Mouse (Mus musculus): ENCODE data around the gene Lyrm9. TPM values are rescaled to one million over a fixed set of nuclear protein-coding genes. Genes with fewer than 3 reads are reported as not detected.

The Lyrm9 gene
- 14.5 and 14.6 TPM in 2 replicates for polyA plus RNA-seq (2015; fragmentation: Nextera tagmentation; extraction: Ambion mirVana)

GRCm38 (mm10) chr11:78826442-78827013 lies at the start of gene Lyrm9:
TSS of gene Lyrm9 (plus strand) at chr11:78826584.
- Histone ChIP-seq H3K4me2 (replicated peaks) (peak within 1 kb of the TSS; percentile 88), H3K9ac (peak within 1 kb of the TSS; percentile 77), H3K4me3 (peak within 1 kb of the TSS; percentile 68), H3K27me3 (0 out of 2 replicates have a peak, but pooled peaks cover 1% of the 10 kb centered on the region), H3K27ac (peak within 1 kb of the TSS; percentile 33; the same call in 1 of the 2 replicates), H3K9me3 (no peaks in the 10 kb centered on the region), H3K36me3 (no peaks in the 10 kb centered on the region), H3K4me1 (peaks cover 25% of the 10 kb centered on the region)
- ATAC-seq (ENCODE audit: low FRiP score, low read depth), result peak; percentile 89
- WGBS, result under 1% methylated on average over 47 of the region's 51 CpGs

GRCm38 (mm10) chr11:78777851-78778680 lies 48.3 kb upstream of the Lyrm9 start:
- WGBS, result 59% methylated on average over 10 of the region's 10 CpGs
- no peaks in the 10 kb centered on the region for H3K4me1 ChIP-seq
- ATAC-seq (ENCODE audit: low FRiP score, low read depth), result no peak
- H3K4me2 ChIP-seq (replicated peaks), result no peak overlapping the region
- H3K9ac ChIP-seq, result 0 out of 2 replicates have a peak overlapping the region, but pooled peaks have one; percentile 31
- H3K4me3 ChIP-seq, result no peak overlapping the region
- H3K27ac ChIP-seq, result no peak overlapping the region
- H3K9me3 ChIP-seq, result no peaks in the 10 kb centered on the region
- no peaks in the 10 kb centered on the region for H3K27me3 ChIP-seq
- no peaks in the 10 kb centered on the region for H3K36me3 ChIP-seq

GRCm38 (mm10) chr11:78780002-78780401 lies 46.4 kb upstream of the Lyrm9 start:
- Histone ChIP-seq H3K27me3 (no peaks in the 10 kb centered on the region), H3K4me3 (no peak overlapping the region), H3K9me3 (no peaks in the 10 kb centered on the region), H3K4me1 (no peaks in the 10 kb centered on the region), H3K36me3 (no peaks in the 10 kb centered on the region), H3K27ac (no peak overlapping the region), H3K9ac (no peak overlapping the region), H3K4me2 (replicated peaks) (no peak overlapping the region)
- ATAC-seq (ENCODE audit: low FRiP score, low read depth), result no peak
- 98% methylated on average over 3 of the region's 3 CpGs for WGBS

GRCm38 (mm10) chr11:78780571-78780970 lies 45.8 kb upstream of the Lyrm9 start:
- no peak for ATAC-seq (ENCODE audit: low FRiP score, low read depth)
- Histone ChIP-seq H3K27ac (no peak overlapping the region), H3K9ac (no peak overlapping the region), H3K4me1 (no peaks in the 10 kb centered on the region), H3K27me3 (no peaks in the 10 kb centered on the region), H3K4me3 (no peak overlapping the region), H3K36me3 (no peaks in the 10 kb centered on the region), H3K4me2 (replicated peaks) (no peak overlapping the region), H3K9me3 (no peaks in the 10 kb centered on the region)
- 74% methylated on average over 3 of the region's 3 CpGs for WGBS

- Histone ChIP-seq H3K4me1 (no peaks in the 10 kb centered on the region; the same call in 1 of the 2 replicates), H3K27me3 (no peaks in the 10 kb centered on the region), H3K27ac (no peak overlapping the region), H3K9ac (no peak overlapping the region), H3K9me3 (no peaks in the 10 kb centered on the region), H3K36me3 (no peaks in the 10 kb centered on the region), H3K4me3 (no peak overlapping the region), H3K4me2 (replicated peaks) (no peak overlapping the region)
- ATAC-seq (ENCODE audit: low FRiP score, low read depth), result no peak
- 75% methylated on average over 5 of the region's 5 CpGs for WGBS
Observed at GRCm38 (mm10) chr11:78782326-78782725, 44.1 kb upstream of the Lyrm9 start.

GRCm38 (mm10) chr11:78782791-78783347 lies 43.5 kb upstream of the Lyrm9 start:
- no peak for ATAC-seq (ENCODE audit: low FRiP score, low read depth)
- Histone ChIP-seq H3K4me1 (no peaks in the 10 kb centered on the region; the same call in 1 of the 2 replicates), H3K9ac (no peak overlapping the region), H3K4me3 (no peak overlapping the region), H3K27ac (no peak overlapping the region), H3K36me3 (no peaks in the 10 kb centered on the region), H3K27me3 (no peaks in the 10 kb centered on the region), H3K4me2 (replicated peaks) (no peak overlapping the region), H3K9me3 (no peaks in the 10 kb centered on the region)
- 64% methylated on average over 9 of the region's 9 CpGs for WGBS

- H3K27ac ChIP-seq, result no peak overlapping the region
- ATAC-seq (ENCODE audit: low FRiP score, low read depth), result no peak
Observed at GRCm38 (mm10) chr11:78786013-78786431, 40.4 kb upstream of the Lyrm9 start.

GRCm38 (mm10) chr11:78789370-78790060 lies 36.9 kb upstream of the Lyrm9 start:
- no peak overlapping the region for H3K9ac ChIP-seq
- 83% methylated on average over 11 of the region's 11 CpGs for WGBS

More at GRCm38 (mm10) chr11:78786013-78786431, 40.4 kb upstream of the Lyrm9 start:
- no peak overlapping the region for H3K4me3 ChIP-seq
- H3K36me3 ChIP-seq, result no peaks in the 10 kb centered on the region
- peaks cover 2% of the 10 kb centered on the region; the same call in 1 of the 2 replicates for H3K4me1 ChIP-seq
- H3K9ac ChIP-seq, result no peak overlapping the region
- WGBS, result 43% methylated on average over 7 of the region's 7 CpGs
- H3K4me2 ChIP-seq (replicated peaks), result no peak overlapping the region
- no peaks in the 10 kb centered on the region for H3K9me3 ChIP-seq
- H3K27me3 ChIP-seq, result no peaks in the 10 kb centered on the region

GRCm38 (mm10) chr11:78791582-78791981 lies 34.8 kb upstream of the Lyrm9 start:
- ATAC-seq (ENCODE audit: low FRiP score, low read depth), result no peak
- Histone ChIP-seq H3K4me2 (replicated peaks) (peak overlapping the region; percentile 3; the same call in 1 of the 2 replicates), H3K4me1 (peaks cover 24% of the 10 kb centered on the region), H3K36me3 (no peaks in the 10 kb centered on the region), H3K4me3 (no peak overlapping the region), H3K27me3 (no peaks in the 10 kb centered on the region), H3K9me3 (no peaks in the 10 kb centered on the region), H3K27ac (peak overlapping the region; percentile 48; the same call in 1 of the 2 replicates), H3K9ac (no peak overlapping the region)
- WGBS, result 20% methylated on average over 4 of the region's 4 CpGs

More at GRCm38 (mm10) chr11:78789370-78790060, 36.9 kb upstream of the Lyrm9 start:
- no peak overlapping the region for H3K27ac ChIP-seq
- no peak overlapping the region for H3K4me2 ChIP-seq (replicated peaks)
- H3K27me3 ChIP-seq, result no peaks in the 10 kb centered on the region
- no peaks in the 10 kb centered on the region for H3K9me3 ChIP-seq
- H3K4me3 ChIP-seq, result no peak overlapping the region
- no peaks in the 10 kb centered on the region for H3K36me3 ChIP-seq
- no peak for ATAC-seq (ENCODE audit: low FRiP score, low read depth)
- peaks cover 24% of the 10 kb centered on the region for H3K4me1 ChIP-seq

GRCm38 (mm10) chr11:78792055-78792454 lies 34.3 kb upstream of the Lyrm9 start:
- Histone ChIP-seq H3K4me2 (replicated peaks) (peak overlapping the region; percentile 34; the same call in 1 of the 2 replicates), H3K9ac (no peak overlapping the region), H3K27me3 (no peaks in the 10 kb centered on the region), H3K36me3 (no peaks in the 10 kb centered on the region), H3K4me1 (peaks cover 24% of the 10 kb centered on the region), H3K9me3 (no peaks in the 10 kb centered on the region), H3K4me3 (no peak overlapping the region), H3K27ac (peak overlapping the region; percentile 48; the same call in 1 of the 2 replicates)
- ATAC-seq (ENCODE audit: low FRiP score, low read depth), result no peak
- WGBS, result 49% methylated on average over 5 of the region's 5 CpGs

GRCm38 (mm10) chr11:78792465-78792864 lies 33.9 kb upstream of the Lyrm9 start:
- no peaks in the 10 kb centered on the region for H3K36me3 ChIP-seq
- H3K27me3 ChIP-seq, result no peaks in the 10 kb centered on the region
- peak overlapping the region; percentile 34 for H3K4me2 ChIP-seq (replicated peaks)
- H3K4me3 ChIP-seq, result no peak overlapping the region
- H3K4me1 ChIP-seq, result peaks cover 24% of the 10 kb centered on the region
- ATAC-seq (ENCODE audit: low FRiP score, low read depth), result no peak
- 38% methylated on average over 11 of the region's 11 CpGs for WGBS
- H3K9me3 ChIP-seq, result no peaks in the 10 kb centered on the region
- H3K27ac ChIP-seq, result no peak overlapping the region
- H3K9ac ChIP-seq, result no peak overlapping the region
